Mouse (Mus musculus) forebrain, embryonic 15.5 days (tissue): ENCODE data around the gene Fgfr2. TPM values are rescaled to one million over a fixed set of nuclear protein-coding genes. Genes with fewer than 3 reads are reported as not detected.

Experiments used
- ATAC-seq: fragments of 200-750 bp; cut with Nextera tagmentation; replicated peaks from 2 replicates; pipeline ENCODE4 v1.8.0; 2017; ENCODE audit warnings: mild to moderate bottlenecking, moderate TSS enrichment, moderate library complexity
- H3K27ac ChIP-seq: fragments of 300-500 bp; sonication (generic); replicated peaks from 2 replicates; pipeline ENCODE4 v1.5.1; 2015; ENCODE audit warnings: mild to moderate bottlenecking, inconsistent platforms
- H3K27me3 ChIP-seq: fragments of 300-500 bp; sonication (generic); 2 replicates; pipeline ENCODE4 v1.6.1; 2015; ENCODE audit warnings: inconsistent platforms
- H3K36me3 ChIP-seq: fragments of 300-500 bp; sonication (generic); 2 replicates; pipeline ENCODE4 v1.6.1; 2015; ENCODE audit warnings: mild to moderate bottlenecking, inconsistent platforms
- H3K4me1 ChIP-seq: fragments of 300-500 bp; sonication (generic); 2 replicates; pipeline ENCODE4 v1.6.1; 2015; ENCODE audit warnings: inconsistent platforms
- H3K4me2 ChIP-seq: fragments of 300-500 bp; sonication (generic); replicated peaks from 2 replicates; pipeline ENCODE4 v1.6.1; 2015; ENCODE audit warnings: mild to moderate bottlenecking, inconsistent platforms
- H3K4me3 ChIP-seq: fragments of 300-500 bp; sonication (generic); 2 replicates; pipeline ENCODE4 v1.5.1; 2015; ENCODE audit warnings: mild to moderate bottlenecking, inconsistent platforms
- H3K9ac ChIP-seq: fragments of 300-500 bp; sonication (generic); replicated peaks from 2 replicates; pipeline ENCODE4 v1.6.1; 2015; ENCODE audit warnings: mild to moderate bottlenecking, inconsistent platforms
- H3K9me3 ChIP-seq: fragments of 300-500 bp; sonication (generic); 2 replicates; pipeline ENCODE4 v1.6.1; 2016; ENCODE audit warnings: inconsistent platforms
- WGBS: fragments of 180-500 bp; shearing (Covaris S2); methylation state at CpG from one replicate; pipeline ENCODE4 v1.1.7; 2015; ENCODE audit warnings: mixed read lengths; 5-methylcytosine and 5-hydroxymethylcytosine counted together
- polyA plus RNA-seq: library from polyadenylated mRNA; unstranded; fragments of >200 nt; fragmentation: Nextera tagmentation; extraction: Ambion mirVana; gene quantifications from 2 replicates; pipeline ENCODE4 v1.2.1, GENCODE M21; 2015

Fgfr2 gene
- polyA plus RNA-seq, 1 experiment from 2014 or later: 48.1 TPM

DNA sequence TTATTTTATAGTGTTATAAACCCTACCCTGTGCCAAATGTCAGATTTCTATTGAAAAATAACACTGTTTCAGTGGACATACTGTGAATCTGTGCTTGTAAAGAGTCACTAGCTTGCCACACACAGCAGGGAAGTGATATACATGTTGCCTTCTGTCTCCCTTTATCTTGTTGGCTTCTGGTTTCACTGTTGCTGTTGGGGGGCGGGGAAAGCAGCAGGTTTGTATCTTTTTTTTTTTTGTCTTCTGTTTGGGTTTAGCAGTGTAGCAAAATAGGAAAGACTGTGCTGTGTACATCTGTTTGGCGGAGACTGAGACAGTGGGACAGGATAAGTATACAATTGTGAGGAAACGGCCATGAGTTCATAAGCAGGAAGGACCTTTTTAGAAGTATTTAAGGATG is 2255.9 kb downstream of the Fgfr2 start:
- no peak for ATAC-seq
- H3K4me2 ChIP-seq: peak overlapping the region; percentile 62
- no peaks in the 10 kb centered on the region for H3K9me3 ChIP-seq
- H3K27ac ChIP-seq: no peak overlapping the region
- 70% methylated on average over 3 of the region's 3 CpGs for WGBS
- H3K27me3 ChIP-seq: no peaks in the 10 kb centered on the region
- H3K36me3 ChIP-seq: no peaks in the 10 kb centered on the region
- H3K9ac ChIP-seq: no peak overlapping the region; the same call in 1 of the 2 replicates
- H3K4me1 ChIP-seq: peaks cover 15% of the 10 kb centered on the region
- H3K4me3 ChIP-seq: peak overlapping the region; percentile 6; the same call in 1 of the 2 replicates

DNA sequence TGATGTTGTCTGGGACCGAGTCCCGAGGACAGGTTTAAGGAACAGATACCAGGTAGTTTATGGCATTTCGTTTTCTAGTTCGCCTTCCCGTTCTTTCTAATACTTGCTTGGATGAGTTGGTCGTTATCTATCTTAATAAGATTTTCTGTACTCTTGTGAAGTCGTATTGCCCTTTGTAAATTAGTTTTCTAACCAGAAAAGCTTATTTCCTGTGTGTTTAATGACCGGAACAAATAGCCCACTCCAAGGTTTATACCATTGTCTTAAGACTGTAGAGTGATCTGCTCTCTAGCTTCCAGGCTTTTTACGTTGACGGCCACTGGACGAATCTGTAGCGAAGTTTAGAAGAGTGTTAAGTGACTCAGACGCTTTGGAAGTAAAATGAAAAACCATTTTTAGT is 2256.5 kb downstream of the Fgfr2 start:
- H3K9me3 ChIP-seq: no peaks in the 10 kb centered on the region
- H3K4me3 ChIP-seq: peak overlapping the region; percentile 79
- H3K36me3 ChIP-seq: no peaks in the 10 kb centered on the region
- peak overlapping the region; percentile 62 for H3K4me2 ChIP-seq
- peak overlapping the region; percentile 81 for H3K9ac ChIP-seq
- no peak for ATAC-seq
- peak overlapping the region; percentile 81 for H3K27ac ChIP-seq
- 5% methylated on average over 13 of the region's 13 CpGs for WGBS
- H3K4me1 ChIP-seq: peaks cover 15% of the 10 kb centered on the region
- H3K27me3 ChIP-seq: no peaks in the 10 kb centered on the region

DNA sequence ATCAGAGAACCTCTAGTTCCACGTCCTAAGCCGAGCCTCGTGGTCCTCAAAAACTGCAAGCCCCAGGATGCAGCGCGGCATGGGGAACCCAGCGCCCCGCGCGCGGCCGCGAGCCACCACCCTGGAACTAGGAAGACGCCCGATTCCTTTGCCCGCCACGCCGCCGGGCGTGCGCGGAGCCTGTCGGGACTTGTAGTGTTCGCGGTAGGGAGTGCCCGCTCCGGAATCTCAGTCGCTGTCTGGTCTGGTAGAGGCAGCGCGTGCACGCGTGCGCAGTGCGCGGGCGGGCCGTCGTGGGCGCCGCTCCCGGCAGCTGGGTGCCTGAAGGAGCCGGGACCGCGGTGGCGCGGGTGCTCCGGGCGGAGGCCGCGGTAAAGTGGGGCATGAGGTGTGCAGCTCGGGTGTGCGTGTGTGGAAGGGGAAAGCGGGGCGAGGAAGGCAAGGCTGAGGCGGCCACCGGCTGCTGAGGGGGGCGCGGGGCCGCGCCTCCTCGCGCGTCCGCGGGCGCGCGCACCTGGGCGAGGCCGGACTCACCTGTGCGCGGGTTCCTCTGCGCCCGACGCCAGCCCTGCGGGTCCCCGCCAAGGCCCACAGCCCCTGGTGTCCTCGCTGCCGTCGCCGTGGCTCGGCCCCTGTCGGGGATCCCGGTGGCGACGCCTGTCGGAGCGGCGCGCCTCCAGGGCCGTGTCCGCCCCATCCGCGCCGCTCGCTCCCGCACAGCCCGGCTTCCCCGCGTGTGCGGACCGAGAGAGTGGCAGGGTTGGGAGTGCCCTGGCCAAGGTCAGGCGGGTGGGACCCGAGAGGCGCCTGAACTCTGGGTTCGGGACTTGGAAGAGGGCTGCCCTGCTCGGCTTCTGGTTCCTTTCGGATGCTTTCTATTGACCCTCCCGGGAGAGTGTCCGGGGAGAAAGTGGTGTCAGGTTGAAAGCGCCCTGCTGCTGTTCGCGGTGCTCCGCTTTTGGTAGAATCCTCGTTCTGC is 2257.2 kb downstream of the Fgfr2 start, which contains the start of gene Plekha1:
Plekha1 (plus strand) TSS at position 144 of the 979 bp plus-strand sequence.
- ATAC-seq: peak; percentile 99
- Histone ChIP-seq H3K4me3 (peak within 1 kb of the TSS; percentile 79), H3K4me2 (peak within 1 kb of the TSS; percentile 62), H3K9me3 (no peaks in the 10 kb centered on the region), H3K9ac (peak within 1 kb of the TSS; percentile 81), H3K27ac (peak within 1 kb of the TSS; percentile 81), H3K4me1 (peaks cover 19% of the 10 kb centered on the region), H3K36me3 (no peaks in the 10 kb centered on the region), H3K27me3 (no peaks in the 10 kb centered on the region)
- under 1% methylated on average over 94 of the region's 114 CpGs for WGBS

- no peak overlapping the region for H3K4me3 ChIP-seq
- no peak overlapping the region for H3K4me2 ChIP-seq
- H3K9ac ChIP-seq: no peak overlapping the region
- 80% methylated on average over 7 of the region's 7 CpGs for WGBS
- ATAC-seq: no peak
- H3K36me3 ChIP-seq: no peaks in the 10 kb centered on the region
- peaks cover 24% of the 10 kb centered on the region for H3K4me1 ChIP-seq
- H3K27me3 ChIP-seq: no peaks in the 10 kb centered on the region
- H3K27ac ChIP-seq: no peak overlapping the region
- H3K9me3 ChIP-seq: no peaks in the 10 kb centered on the region
These were observed 2258.4 kb downstream of the Fgfr2 start for GRCm38 (mm10) chr7:130864711-130865110.

- no peak overlapping the region for H3K9ac ChIP-seq
These were observed 2260.6 kb downstream of the Fgfr2 start for GRCm38 (mm10) chr7:130862501-130862900.

DNA sequence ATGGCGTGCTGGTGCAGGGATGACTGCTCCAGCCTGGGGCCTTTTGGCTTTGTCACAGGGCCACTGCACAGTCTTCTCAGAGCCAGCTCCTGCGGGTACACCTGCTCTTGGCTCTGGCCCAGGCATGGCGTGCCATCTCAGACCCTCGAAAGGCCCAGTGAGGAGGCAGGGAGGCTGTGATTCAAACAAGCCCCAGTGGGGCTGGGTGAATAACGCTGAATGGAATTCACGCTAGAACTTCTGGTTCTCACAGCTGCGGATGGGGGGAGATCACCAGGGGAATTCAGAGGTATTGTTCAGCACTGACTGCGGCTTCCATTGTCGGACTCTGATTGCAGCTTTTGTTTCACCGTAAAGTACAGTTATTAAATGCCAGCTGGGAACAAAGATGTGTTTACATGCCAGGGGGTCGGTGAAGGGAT is 2262.4 kb downstream of the Fgfr2 start:
- no peak for ATAC-seq
- Histone ChIP-seq H3K4me1 (peaks cover 13% of the 10 kb centered on the region), H3K27ac (peak overlapping the region; percentile 57), H3K27me3 (no peaks in the 10 kb centered on the region), H3K9ac (no peak overlapping the region), H3K4me3 (no peak overlapping the region), H3K36me3 (no peaks in the 10 kb centered on the region), H3K9me3 (no peaks in the 10 kb centered on the region), H3K4me2 (no peak overlapping the region)
- WGBS: 8% methylated on average over 11 of the region's 11 CpGs

More at GRCm38 (mm10) chr7:130862501-130862900, 2260.6 kb downstream of the Fgfr2 start:
- H3K4me3 ChIP-seq: no peak overlapping the region
- H3K27me3 ChIP-seq: no peaks in the 10 kb centered on the region
- H3K36me3 ChIP-seq: no peaks in the 10 kb centered on the region
- H3K4me1 ChIP-seq: peaks cover 22% of the 10 kb centered on the region
- WGBS: 13% methylated on average over 1 of the region's 1 CpGs
- no peaks in the 10 kb centered on the region for H3K9me3 ChIP-seq
- H3K4me2 ChIP-seq: no peak overlapping the region
- H3K27ac ChIP-seq: no peak overlapping the region
- no peak for ATAC-seq

GRCm38 (mm10) chr7:130859926-130860325 is 2263.2 kb downstream of the Fgfr2 start:
- no peak overlapping the region for H3K9ac ChIP-seq
- H3K27ac ChIP-seq: 0 out of 2 replicates have a peak overlapping the region, but pooled peaks have one; percentile 57
- H3K4me3 ChIP-seq: no peak overlapping the region
- H3K36me3 ChIP-seq: no peaks in the 10 kb centered on the region
- no peaks in the 10 kb centered on the region for H3K27me3 ChIP-seq
- H3K4me1 ChIP-seq: peaks cover 10% of the 10 kb centered on the region
- no peaks in the 10 kb centered on the region for H3K9me3 ChIP-seq
- no peak overlapping the region for H3K4me2 ChIP-seq
- ATAC-seq: no peak
- WGBS: 21% methylated on average over 5 of the region's 5 CpGs

- Histone ChIP-seq H3K4me2 (no peak overlapping the region), H3K27me3 (no peaks in the 10 kb centered on the region), H3K9ac (no peak overlapping the region), H3K36me3 (no peaks in the 10 kb centered on the region), H3K4me1 (peaks cover 10% of the 10 kb centered on the region), H3K27ac (no peak overlapping the region), H3K9me3 (no peaks in the 10 kb centered on the region), H3K4me3 (no peak overlapping the region)
- WGBS: 79% methylated on average over 6 of the region's 6 CpGs
- no peak for ATAC-seq
These were observed 2265.2 kb downstream of the Fgfr2 start for GRCm38 (mm10) chr7:130857973-130858372.

- Histone ChIP-seq H3K4me2 (no peak overlapping the region), H3K4me1 (peaks cover 3% of the 10 kb centered on the region), H3K9me3 (no peaks in the 10 kb centered on the region), H3K27me3 (no peaks in the 10 kb centered on the region), H3K4me3 (no peak overlapping the region), H3K27ac (no peak overlapping the region), H3K9ac (no peak overlapping the region), H3K36me3 (no peaks in the 10 kb centered on the region)
- 31% methylated on average over 3 of the region's 3 CpGs for WGBS
- no peak for ATAC-seq
These were observed 2267.5 kb downstream of the Fgfr2 start for GRCm38 (mm10) chr7:130855681-130856080.

GRCm38 (mm10) chr7:130854684-130855292 is 2268.4 kb downstream of the Fgfr2 start:
- ATAC-seq: no peak
- Histone ChIP-seq H3K36me3 (no peaks in the 10 kb centered on the region), H3K9ac (no peak overlapping the region), H3K27ac (no peak overlapping the region), H3K4me3 (no peak overlapping the region), H3K27me3 (no peaks in the 10 kb centered on the region), H3K9me3 (no peaks in the 10 kb centered on the region), H3K4me1 (no peaks in the 10 kb centered on the region), H3K4me2 (no peak overlapping the region)
- WGBS: 87% methylated on average over 4 of the region's 4 CpGs

DNA sequence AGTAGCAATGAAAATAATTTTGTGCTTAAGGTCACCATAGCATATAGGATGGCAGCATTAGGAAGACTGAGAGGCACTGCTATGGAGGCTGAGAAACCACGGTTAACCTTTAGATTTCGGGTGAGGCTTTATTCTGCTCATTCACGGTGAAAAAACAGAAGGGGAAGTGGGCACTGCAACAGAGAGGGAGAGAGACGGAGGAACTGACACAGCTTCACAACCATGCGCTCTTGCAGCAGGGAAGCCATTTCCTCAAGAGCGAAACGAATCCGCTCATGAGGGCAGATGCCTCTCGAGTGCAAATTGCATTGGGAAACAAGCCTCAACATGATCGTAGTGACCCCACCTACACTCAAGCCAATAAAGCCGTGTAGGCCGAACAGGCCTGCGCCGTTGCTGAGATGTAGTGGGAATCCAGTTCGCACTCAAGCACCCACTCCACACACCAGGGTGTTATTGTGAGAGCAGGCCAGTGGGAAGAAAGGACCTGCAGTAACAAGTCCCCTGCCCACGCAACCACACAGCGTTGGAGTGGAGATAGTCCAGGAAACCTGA is 2275.9 kb downstream of the Fgfr2 start:
- no peaks in the 10 kb centered on the region for H3K36me3 ChIP-seq
- H3K9ac ChIP-seq: no peak overlapping the region
- H3K4me2 ChIP-seq: no peak overlapping the region
- H3K27ac ChIP-seq: no peak overlapping the region
- 89% methylated on average over 17 of the region's 17 CpGs for WGBS
- H3K9me3 ChIP-seq: no peaks in the 10 kb centered on the region
- H3K4me3 ChIP-seq: no peak overlapping the region
- H3K4me1 ChIP-seq: no peaks in the 10 kb centered on the region
- no peaks in the 10 kb centered on the region for H3K27me3 ChIP-seq
- ATAC-seq: no peak
